Mouse (Mus musculus) right cerebral cortex, postnatal 36 days (tissue): ENCODE data around the gene Marc2.
A peak's percentile ranks its signal among the peaks of the same experiment; 100 is the strongest.

Source experiments
- DNase-seq, 2 experiments: peaks; one replicate each; pipeline ENCODE4 v3.0.0; 2022; ENCODE audit warnings: low spot score in 2 of 2, mixed read lengths in 1 of 2

Gene Marc2

DNA sequence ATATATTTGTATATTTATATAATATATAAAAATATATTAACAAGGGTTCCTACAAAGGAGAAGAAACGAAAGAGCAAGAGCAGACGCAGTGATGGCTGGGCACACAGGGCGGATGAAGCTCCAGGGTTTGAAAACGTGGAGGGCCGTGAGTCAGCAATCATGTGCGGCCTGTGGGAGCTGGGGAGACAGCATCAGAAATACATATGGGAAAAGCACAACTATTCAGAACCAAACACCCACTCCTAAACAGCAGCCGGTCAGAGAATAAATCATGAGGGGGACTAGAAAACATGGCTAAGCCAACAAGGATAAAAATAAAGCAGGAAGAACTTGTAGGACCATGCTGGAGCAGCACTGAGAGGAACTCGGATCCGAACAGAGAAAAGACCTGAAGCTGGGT, 11.0 kb upstream of the Marc2 start:
- peak in 1 of 2 experiments; percentile 44 for DNase-seq

DNA sequence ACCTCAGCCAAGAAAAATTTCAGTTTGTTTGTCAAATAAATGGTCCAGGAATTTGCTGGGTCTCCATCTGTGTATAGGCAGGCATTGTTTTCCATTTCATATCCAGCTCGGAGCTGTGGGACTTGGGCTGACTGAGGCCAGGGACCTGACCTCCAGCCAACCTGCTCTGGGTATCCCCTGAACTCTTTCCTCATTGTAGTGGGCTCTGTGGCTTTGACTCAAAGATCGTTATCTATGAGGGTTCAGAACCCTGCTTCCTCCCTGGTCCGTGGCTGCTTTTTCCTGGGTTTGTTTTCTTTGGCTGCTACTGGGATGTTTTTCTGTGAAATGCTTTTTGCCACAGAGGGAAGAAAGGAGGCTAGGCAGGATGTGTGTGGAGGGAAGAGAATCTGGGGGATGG, 7.7 kb upstream of the Marc2 start:
- DNase-seq: no peak

DNA sequence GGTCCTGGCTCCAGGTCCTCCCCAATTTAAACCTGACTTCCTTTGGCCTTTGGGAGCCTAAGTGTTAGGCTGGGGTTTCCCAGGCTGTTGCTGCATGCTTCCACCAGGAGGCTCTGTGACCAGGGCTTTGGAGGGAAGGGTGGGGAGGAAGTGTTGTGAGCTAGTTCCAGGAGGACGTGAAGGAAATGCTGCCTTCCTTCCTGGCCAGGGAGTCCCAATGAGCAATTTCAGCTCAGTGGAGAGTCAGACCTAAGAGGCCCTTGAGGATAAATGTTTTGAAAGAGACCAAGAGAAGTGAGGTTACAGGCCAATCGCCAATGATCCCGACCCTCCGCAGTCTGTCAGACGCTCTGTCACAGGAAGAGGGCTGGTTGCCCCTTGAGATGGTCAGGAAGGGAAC, 7.1 kb upstream of the Marc2 start:
- no peak for DNase-seq

DNA sequence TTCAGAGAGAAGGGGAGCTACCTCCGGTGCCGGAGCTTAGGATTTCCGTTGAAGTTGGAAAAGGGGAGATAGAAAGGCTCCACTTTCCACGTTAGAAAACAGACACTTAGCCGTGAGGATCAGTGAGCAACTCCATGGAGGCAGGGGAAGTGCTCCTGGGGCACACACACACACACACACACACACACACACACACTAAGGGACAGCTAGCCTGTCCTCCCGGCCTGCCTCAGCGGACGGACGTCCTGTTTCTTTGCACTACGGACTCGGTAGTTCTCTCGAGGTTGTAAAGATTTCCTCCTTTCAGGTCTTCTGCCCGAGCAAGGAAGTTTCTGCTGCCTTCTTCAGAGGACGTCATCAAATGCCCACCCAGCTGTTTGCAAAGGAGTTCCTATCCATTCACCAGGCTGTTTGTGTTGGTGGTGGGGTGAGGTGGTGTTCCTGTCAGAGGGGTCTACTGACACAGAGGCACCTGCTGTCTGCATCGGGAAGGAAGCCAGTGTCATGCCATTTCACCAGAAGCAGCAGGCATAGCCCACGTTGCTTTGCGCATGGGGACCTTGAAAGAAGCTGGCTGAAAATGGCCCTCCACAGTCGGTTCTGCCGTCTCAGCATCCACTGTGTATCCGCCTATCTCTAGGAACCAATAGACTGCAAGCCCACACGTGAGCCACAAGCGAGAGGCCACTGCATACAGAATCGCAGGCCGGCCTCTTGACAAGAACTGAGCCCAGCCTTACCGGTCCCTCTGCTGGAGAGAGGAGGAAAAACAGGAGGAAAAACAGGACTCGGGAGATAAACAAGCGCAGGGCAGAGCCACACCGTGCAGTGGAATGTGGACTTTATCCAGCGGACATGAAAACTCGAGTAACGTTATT, 5.7 kb upstream of the Marc2 start:
- DNase-seq: peak; percentile 64 to 76

DNA sequence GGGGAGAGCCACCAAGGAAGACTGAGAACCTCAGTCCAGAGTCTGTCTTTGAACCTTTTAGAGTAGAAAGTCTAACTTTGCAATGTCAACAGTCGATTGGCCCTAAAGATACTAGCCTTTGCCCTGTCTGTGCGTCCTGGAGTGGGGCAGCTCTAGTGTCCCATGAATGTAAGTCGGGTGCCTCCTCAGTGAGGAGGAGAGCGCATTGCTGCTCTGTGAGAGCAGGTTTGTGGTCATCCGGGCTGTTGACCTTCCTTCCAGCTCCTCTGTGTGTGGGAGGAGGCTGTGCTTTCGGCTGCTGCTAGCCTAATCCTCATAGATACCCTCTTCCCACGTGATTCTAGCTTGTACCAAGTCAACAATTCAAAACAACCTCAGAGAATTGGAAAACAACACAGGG, 4.9 kb upstream of the Marc2 start:
- DNase-seq: no peak

DNA sequence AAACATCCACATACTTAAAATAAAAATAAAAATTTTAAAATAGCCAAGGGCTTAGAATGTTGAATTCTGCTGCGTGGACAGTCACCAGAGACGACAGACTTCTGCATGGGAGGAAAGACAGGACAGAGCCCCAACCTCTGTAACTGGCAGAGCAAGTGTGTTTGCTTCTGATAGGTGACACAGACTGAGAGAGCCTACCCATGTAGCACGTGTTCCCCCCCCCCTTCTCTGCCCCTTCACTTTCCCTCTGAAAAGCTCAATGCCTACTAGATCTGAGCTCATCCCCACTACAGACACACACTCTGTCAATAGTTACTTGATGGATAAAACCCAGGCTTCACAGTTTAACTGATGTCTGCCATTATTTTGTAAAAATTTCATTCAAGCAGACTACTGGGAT, 722 bp upstream of the Marc2 start:
- no peak for DNase-seq

DNA sequence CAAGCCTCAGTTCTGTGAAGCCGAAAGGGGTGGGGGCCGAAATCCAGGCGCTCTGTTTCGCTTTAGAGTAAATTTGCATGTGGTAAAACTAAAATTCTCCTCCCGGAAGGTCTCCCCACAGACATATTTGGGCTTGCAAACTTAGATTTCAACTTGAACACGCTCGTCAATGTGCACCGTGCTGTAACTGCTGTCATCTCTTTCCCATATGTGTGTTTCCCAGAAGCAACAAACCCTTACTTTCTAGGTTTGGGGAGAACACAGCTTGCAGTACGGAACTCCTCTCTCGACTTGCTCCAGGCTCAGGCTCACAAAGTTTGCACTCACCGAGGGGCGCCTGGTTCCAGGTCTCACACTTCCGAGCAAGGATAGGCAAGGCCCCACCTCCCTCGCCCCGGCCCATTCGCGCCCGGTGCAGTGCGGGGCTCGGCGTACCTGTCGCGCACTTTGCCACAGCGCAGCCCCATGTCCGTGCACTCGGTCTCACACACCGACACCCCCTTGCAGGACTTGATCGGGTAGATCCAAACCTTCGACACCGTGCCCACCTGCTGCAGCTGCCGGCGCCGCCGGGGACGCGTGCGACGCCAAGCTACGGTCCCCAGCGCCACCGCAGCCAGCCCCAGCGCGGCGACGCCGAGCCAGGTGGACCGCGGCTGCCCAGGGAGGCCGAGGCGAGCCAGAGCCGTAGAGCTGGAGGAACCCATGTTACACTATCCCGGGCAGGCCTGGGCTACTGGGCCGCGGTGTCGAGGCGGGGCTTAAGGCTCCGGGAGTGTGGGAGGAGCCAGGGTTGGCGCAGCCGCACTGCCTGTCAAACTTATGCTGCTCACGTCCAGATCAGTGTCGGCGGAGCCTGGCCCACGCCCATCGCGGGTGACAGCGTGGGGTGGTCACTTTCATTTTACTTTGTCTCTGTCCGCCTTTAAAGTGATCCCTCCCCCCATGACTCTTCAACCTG, 860 bp downstream of the Marc2 start:
- DNase-seq: peak; percentile 76 to 83

DNA sequence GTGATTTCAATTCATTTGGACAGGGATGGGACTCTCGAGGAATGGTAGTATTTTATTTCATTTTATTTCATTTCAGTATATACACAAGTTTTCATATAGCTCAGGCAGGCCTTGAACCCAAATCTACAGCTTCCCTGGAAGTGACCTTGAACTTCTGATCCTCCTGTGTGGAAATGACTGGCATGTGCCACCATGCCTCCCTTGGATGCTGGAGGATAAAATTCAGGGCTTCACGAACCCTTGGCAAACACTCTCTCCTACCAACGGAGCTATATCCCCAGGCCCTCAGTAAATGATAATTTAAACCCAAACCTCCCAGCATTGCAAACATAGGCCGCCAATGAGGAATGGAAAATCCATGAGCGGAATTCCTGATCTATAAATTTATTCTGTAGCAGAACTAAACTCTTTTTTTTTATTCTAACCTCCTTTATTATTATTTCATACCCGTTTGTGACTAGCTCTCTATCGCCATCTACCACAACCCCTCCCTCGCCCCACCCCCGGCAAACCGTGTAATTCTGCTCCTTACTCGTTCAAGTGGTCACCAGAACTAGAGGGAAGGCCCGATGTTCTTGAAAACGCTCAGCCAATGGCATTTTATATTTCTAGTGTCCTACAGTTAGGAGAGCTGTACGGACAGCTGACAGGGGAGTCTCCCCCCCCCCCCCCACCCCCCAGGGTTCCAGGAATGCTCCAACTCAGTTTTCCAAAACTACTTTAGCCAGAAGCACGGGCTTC, 1.8 kb downstream of the Marc2 start:
- no peak for DNase-seq

DNA sequence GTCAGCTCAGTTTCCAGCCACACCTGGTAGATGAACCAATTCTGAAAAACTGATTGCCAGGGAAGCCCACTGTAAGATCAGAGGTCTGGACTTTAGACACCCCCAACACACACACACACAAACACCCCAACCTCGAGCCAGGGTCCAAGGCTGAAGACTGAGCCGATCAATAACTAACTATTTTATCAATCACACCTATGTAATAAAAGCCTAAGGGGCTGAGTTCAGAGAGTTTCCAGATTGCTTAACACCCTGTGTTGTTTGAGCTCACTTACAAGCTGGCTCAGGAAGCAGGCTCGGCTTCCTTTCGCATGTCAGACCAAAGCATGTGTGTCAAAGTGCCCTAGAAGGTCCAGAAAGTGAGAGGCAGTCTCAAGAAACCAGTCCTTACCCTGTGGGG, 8.6 kb downstream of the Marc2 start:
- no peak for DNase-seq

DNA sequence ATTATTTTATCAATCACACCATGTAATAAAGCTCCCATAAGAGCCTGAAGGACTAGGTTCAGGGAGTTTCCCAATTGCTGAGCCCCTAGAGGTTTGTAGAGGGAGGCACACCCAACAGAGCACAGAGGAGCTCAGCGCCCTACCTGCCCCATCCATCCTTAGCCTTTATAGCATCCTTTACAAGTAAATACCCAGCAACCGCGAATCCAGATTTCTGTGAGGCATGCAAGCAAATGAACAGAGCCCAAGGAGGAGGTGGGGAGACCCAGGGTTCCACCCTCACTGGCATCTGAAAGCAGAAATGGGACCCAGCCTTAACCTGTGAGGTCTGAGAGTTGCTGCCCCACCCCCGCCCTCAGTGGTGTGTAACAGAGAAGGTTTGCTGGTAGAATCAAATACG, 9.9 kb downstream of the Marc2 start:
- no peak for DNase-seq

DNA sequence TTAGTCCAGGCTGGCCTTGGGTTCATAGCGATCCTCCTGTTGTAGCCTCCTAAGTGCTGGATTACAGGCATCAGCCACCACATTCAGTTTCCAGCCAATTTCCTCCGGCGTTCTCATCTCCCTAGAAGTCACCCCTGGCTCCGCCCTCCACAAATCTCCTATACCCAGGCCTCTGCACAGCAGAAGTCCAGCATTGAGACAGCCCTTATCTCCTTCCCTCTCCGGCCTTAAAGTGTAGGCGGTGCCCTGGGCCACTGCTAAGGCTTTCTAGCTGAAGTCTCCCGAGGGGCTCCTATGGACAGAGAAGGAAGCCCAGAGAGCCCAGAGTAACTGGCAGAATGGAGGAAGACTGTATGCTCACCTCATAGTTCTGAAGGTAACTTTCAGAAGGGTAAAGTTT, 12.8 kb downstream of the Marc2 start:
- no peak for DNase-seq

DNA sequence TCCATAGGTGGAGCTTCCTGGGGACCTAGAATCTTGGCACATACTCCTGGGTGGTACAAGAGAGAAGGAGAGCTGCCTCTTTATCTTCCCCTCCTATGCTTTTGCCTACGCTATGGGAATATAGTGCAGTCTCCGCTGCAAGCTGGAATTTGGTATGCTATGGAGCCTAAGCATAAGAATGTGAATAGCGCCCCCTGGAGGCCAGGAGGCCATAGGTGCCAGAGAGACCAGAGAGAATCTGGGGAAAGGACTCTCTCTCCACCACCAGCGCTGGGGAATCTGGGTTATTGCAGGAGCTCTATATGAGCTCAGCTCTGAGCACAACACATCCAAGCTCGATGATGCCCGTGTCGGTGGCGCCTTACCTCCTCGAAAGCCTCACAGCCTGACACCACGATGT, 14.0 kb downstream of the Marc2 start:
- DNase-seq: no peak

DNA sequence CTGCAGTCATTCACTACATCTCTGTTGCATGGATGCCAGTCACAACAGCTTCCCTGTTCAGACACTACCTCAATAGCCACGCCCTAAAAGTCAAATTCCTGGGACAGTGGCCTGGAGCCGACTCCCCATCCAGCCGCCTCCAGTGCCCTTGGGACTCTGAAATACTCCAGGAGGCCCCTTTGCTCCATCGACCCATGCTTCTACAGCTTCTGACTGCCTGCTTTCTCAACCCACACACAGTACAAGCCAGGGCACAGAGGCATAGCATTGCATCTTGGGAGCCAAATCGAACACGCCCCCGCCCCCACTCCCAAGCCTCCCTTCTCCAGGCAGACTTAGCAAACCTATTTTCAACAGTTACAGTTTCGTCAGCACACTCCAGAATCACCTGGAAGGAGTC, 16.4 kb downstream of the Marc2 start:
- DNase-seq: no peak

DNA sequence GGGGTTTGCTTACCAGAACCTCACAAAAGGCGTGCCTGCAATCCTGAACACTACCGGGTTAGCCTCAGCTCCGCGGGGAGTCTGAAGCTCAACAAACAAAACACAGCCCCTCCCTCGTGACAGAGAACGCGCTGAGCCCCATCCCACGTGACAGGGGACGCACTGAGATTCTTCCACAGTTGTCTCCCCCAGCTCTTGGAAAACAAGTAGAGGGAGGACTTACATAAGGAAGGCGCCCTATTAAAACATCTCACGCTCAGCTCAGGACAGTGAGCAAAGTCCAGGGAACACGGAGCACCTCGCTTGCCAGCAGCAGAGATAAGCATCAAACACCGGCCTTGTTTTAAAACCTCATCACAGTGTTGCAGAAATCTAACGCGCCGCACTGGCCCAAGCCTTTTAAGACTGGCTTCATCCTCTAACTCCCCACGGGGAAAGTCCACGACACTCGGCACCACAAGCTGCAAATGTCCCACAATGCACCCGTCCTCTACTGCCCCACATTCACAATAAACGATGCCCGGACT, 19.0 kb downstream of the Marc2 start:
- no peak for DNase-seq

DNA sequence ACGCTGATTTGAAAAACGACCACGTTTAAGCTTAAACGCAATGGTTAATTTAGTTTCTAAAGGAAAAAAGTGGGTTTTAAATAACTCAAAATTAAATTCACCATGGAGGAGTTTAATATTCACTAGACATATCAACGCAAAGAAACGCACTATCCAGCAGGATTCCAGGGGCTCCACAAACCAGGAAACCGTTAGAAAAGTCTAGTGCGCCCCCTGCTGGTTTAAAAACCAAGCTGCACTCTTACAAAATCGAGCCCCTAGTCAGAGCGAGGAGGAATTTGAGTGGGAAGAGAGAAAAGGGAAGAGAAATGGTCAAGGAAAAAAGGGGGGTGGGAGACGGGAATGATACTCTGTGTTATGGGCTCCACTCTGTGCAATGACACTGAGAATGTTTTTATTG, 21.2 kb downstream of the Marc2 start:
- no peak for DNase-seq

DNA sequence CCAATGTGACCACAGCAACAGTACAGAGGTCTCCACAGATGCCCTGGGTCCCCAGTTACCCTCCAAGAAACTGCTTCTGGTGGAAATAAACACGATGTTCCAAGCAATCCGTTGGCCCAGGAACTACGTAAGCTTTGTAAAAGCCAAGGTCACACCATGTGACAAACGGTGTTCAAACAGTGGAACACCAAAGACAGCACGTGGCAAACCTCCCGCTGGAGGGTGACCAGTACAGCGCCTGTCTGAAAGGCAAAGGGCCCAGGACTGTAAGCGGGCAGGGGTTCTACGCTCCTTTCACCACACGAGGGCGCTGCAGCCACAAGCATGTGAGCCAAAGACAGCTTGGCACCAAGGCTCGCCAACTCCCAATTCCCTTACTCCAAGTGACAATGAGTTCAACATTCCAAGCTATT, 21.8 kb downstream of the Marc2 start:
- DNase-seq: peak; percentile 69 to 76

DNA sequence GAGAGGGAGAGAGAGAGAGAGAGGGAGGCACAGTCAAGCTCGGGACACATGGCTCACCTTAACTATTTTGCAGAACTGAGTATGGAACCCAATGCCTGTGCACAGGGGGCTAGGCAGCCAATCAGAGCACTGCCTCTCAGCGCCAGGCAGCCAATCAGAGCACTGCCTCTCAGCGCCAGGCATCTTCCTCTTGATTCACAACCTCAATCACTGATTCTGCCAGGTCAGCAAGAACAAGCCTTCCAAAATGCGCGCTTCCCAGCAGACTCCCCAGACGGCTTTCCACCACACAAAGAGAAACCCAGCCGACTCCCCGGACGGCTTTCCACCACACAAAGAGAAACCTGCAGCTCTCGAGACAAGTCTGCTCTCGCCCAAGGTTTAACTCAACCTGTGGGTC, 23.6 kb downstream of the Marc2 start:
- peak in 1 of 2 experiments; percentile 41 for DNase-seq

DNA sequence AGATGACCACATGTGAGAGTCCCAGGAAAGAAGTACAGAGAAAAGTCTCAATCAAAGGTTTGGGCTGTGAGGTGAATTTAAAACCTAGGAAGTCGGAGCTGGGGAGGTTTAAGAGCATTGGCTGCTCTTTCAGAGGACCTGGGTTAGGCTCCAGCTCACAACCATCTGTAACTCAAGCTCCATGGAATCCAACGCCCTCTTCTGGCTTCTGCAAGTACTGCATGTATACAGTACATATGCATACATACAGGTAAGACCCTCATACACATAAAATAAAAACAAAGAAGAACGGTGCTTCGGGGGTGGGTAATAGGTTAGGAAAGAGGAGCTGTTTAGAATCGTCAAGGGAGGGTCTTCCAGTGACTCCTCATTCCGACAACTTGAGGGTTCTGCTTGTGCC, 28.5 kb downstream of the Marc2 start:
- no peak for DNase-seq

DNA sequence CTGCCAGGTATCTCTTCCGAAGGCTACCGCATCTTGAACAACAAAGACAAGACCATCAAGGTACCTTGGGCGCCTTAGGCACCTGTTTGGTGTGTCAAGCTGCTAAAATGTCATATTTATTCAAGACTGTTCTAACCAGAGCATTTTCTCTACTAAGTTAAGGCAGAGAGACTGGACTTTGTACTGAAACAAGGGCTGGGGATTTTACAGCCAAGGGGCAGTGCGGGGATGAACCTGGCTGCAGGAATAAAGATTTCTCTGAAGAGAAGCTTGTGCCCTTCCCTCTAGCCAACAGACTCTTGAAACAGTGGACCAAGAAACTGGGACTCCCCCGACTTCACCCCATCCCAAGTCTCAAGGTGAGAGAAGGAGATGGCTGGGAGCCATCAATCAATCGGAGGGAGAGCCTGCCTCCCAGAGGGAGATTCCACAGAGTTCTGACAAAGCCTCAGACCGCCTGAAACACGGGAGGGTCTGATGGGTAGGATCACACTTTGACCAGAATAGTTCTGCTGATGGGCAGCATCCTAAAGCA, 34.5 kb downstream of the Marc2 start:
- no peak for DNase-seq

DNA sequence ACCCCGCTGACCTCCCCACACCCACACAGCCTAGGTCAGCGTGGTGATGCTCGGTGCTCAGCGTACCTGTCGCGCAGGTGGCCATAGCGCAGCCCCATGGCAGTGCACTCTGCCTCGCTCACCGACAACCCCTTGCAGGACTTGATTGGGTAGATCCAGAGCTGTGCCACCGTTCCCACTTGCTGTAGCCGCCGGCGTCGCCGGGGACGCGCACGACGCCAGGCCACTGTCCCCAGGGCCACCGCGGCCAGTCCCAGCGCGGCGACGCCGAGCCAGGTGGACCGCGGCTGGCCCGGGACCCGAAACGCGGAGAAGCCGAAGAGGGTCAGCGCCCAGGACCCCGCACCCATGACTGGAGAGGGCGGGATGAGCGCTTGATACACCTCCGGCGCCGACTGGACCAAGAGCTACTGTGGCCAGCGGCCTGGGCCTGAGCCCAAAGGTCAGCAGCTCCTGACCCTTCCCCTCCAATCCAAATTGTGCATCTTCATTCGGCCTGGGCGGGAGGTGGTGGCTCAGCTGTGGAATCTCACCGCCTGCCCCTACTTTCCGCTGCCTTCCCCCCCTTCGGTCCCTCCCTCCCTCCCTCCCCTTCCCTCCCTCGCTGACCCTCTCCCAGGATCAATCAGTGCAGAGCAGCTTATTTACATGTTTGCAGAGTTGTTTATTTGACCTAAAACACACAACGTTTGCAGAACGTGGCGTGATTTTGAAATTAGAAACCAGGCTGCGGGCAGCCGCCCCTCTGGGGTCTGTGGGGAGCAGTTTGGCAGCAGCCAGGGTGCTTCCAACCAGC, 35.3 kb downstream of the Marc2 start, which contains the start of gene Marc1:
Gene Marc1, minus strand, starts transcription at position 534 of the 796 bp plus-strand sequence.
- DNase-seq: no peak

DNA sequence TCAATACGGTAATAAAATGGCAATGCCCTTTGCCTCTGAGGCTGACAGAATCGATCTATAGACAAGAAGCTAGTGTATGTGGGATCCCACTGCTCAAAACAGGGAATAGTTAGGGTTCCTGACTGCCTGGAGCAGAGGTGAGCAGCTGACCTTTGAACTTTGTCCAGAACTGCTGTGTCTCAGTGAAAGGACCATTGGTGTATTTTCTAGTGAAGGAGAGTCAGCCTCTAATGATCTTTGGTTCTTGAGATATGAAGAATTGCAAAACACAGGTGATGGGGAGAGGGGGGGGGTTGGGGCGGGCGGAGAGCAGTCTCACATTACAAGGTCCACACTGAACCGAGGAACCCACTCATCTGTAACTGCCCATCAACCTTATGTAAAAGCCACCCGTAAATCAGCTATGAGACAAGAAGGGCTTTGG, 36.7 kb downstream of the Marc2 start:
- no peak for DNase-seq
